Mouse (Mus musculus) E14TG2a.4 (cell line): Measurements from ENCODE around the gene Foxred2.

Experiments used
- H3K27me3 ChIP-seq: 2 replicates; pipeline ENCODE4 v1.6.1; 2014; ENCODE audit warnings: low read length, control low read depth; ENCODE audit not compliant: insufficient read depth
- H3K36me3 ChIP-seq: 2 replicates; pipeline ENCODE4 v1.6.1; 2014; ENCODE audit warnings: low read length, control low read depth; ENCODE audit not compliant: insufficient read depth
- H3K4me1 ChIP-seq: replicated peaks from 2 replicates; pipeline ENCODE4 v1.6.1; 2014; ENCODE audit warnings: low read depth, low read length, control low read depth
- H3K4me3 ChIP-seq: replicated peaks from 2 replicates; pipeline ENCODE4 v1.5.1; 2014; ENCODE audit warnings: mild to moderate bottlenecking, low read length
- H3K9me3 ChIP-seq: 2 replicates; pipeline ENCODE4 v1.6.1; 2014; ENCODE audit warnings: low read length, control low read depth
- CTCF ChIP-seq: conservative IDR thresholded peaks from 2 replicates; pipeline ENCODE4 v1.5.1; 2014; ENCODE audit warnings: low read length
- NANOG ChIP-seq: IDR thresholded peaks from 2 replicates; pipeline ENCODE4 v1.6.1; 2014; ENCODE audit warnings: borderline replicate concordance, low read length, mixed read lengths
- POU5F1 ChIP-seq: IDR thresholded peaks from 2 replicates; pipeline ENCODE4 v1.6.1; 2014; ENCODE audit warnings: low read length, borderline replicate concordance

The Foxred2 gene

DNA sequence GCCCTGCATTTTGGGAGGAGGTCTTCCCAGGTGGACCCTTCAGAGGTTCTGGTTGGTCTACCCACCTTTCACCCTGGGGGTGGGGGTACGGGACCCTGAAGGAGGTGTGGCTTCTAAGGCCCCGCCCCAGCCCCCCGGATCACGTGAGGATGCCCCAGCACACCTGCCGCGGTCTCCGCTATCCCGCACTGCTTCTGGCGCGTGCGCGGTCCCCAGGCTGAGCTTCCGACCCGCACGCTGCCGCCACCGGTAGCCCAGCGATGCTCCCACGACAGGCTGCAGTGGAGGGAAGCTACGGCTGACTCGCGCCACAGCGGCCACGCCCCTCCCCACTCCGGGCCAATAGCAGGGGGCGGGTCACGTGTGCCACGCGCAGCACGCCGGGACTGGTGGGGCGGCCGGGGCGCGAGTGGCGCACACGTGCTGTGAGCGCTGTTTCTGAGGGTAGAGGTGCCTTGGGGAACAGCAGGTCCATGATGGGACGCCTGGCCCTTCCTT, at the start of gene Foxred2:
Gene Foxred2 (minus strand): TSS at position 319 of the 498 bp plus-strand sequence.
- peaks cover 16% of the 10 kb centered on the region for H3K27me3 ChIP-seq
- H3K9me3 ChIP-seq: no peaks in the 10 kb centered on the region
- peaks cover 72% of the 10 kb centered on the region for H3K36me3 ChIP-seq
- H3K4me1 ChIP-seq: peaks cover 55% of the 10 kb centered on the region
- peak within 1 kb of the TSS; percentile 80 for H3K4me3 ChIP-seq
- TF ChIP-seq NANOG (no peak), POU5F1 (no peak), CTCF (no peak)

DNA sequence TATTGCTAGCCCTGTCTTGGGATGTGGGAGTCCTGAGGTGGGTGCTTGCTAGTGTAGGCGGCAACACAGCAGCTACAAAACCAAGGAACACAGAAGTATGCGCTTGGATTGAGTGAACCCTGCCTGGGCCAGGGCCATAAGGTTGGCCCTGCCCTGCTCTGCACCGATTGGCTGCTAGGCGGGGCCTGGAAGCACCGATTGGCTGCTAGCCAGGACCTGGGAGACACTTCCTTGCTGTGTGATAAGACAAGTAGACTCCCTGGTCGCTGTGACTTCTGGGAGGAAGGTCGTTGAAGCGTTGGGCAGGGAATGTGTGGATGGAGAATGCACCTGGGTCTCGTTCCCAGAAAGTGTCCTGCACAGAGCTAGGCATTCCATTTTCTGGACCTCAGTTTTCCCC, 47.4 kb upstream of the Foxred2 start:
- Histone ChIP-seq H3K9me3 (no peaks in the 10 kb centered on the region), H3K4me1 (peaks cover 83% of the 10 kb centered on the region), H3K27me3 (0 out of 2 replicates have a peak, but pooled peaks cover 2% of the 10 kb centered on the region), H3K4me3 (peak overlapping the region; percentile 23; the same call in 1 of the 2 replicates), H3K36me3 (no peaks in the 10 kb centered on the region)
- TF ChIP-seq POU5F1: no peak
- TF ChIP-seq NANOG: no peak
- TF ChIP-seq CTCF: no peak

DNA sequence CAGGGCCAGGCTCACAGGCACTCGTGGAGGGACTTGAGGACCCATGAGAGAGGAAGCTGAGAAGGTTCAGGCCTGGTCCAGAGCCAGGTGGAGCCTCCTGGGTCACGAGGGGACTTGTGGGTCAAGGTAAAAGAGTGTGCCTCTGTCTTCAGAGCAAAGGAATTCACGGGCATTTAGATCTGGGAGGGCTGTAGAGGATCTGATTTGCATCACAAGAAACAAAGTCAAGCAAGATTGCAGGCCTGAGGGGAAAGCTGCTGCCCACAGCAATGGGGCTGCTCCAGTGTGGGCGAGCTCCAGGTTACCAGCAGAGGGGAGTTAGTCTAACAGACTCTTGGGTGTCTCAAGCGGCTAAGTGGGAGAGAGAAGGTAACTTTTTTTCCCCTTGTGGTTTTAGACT, 44.9 kb upstream of the Foxred2 start:
- H3K4me3 ChIP-seq: peak overlapping the region; percentile 24; the same call in 1 of the 2 replicates
- H3K36me3 ChIP-seq: no peaks in the 10 kb centered on the region
- no peaks in the 10 kb centered on the region for H3K9me3 ChIP-seq
- H3K27me3 ChIP-seq: peaks cover 7% of the 10 kb centered on the region; the same call in 1 of the 2 replicates
- no peak for TF ChIP-seq NANOG
- TF ChIP-seq POU5F1: no peak
- no peak for TF ChIP-seq CTCF
- peaks cover 74% of the 10 kb centered on the region for H3K4me1 ChIP-seq

GRCm38 (mm10) chr15:77988541-77988940, 32.0 kb upstream of the Foxred2 start:
- TF ChIP-seq POU5F1 (no peak), NANOG (no peak), CTCF (no peak)
- Histone ChIP-seq H3K4me3 (no peak overlapping the region), H3K4me1 (peaks cover 16% of the 10 kb centered on the region), H3K36me3 (no peaks in the 10 kb centered on the region), H3K27me3 (peaks cover 20% of the 10 kb centered on the region), H3K9me3 (no peaks in the 10 kb centered on the region)

DNA sequence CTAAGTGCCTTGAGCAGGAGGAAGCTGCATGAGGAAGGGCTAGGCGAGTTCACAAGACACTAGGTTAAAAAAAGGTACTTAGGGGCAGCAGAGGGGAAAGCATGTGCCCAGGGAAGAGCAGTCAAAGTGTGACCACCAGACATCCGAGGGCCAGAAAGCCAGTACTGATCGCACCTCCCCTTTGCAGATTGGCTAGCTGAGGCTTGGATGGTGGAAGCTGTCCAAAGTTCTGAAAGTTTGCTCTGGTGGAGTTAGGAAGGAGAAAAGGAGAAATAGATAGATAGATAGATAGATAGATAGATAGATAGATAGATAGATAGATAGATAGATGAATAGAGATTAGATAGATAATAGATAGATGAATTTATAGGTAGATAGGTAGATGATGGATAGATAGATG, 26.9 kb upstream of the Foxred2 start:
- peaks cover 7% of the 10 kb centered on the region; the same call in 1 of the 2 replicates for H3K4me1 ChIP-seq
- TF ChIP-seq POU5F1 (no peak), NANOG (no peak), CTCF (no peak)

GRCm38 (mm10) chr15:77982195-77982939, 25.8 kb upstream of the Foxred2 start:
- Histone ChIP-seq H3K4me3 (no peak overlapping the region), H3K9me3 (no peaks in the 10 kb centered on the region), H3K36me3 (no peaks in the 10 kb centered on the region), H3K4me1 (peaks cover 7% of the 10 kb centered on the region; the same call in 1 of the 2 replicates), H3K27me3 (peaks cover 22% of the 10 kb centered on the region)
- TF ChIP-seq CTCF (peak; percentile 92), POU5F1 (no peak)

More for the DNA sequence above, 26.9 kb upstream of the Foxred2 start:
- H3K9me3 ChIP-seq: no peaks in the 10 kb centered on the region
- H3K36me3 ChIP-seq: no peaks in the 10 kb centered on the region
- H3K27me3 ChIP-seq: peaks cover 23% of the 10 kb centered on the region
- no peak overlapping the region for H3K4me3 ChIP-seq

GRCm38 (mm10) chr15:77981181-77981680, 24.7 kb upstream of the Foxred2 start:
- Histone ChIP-seq H3K9me3 (no peaks in the 10 kb centered on the region), H3K4me1 (peaks cover 5% of the 10 kb centered on the region; the same call in 1 of the 2 replicates), H3K27me3 (peaks cover 22% of the 10 kb centered on the region), H3K36me3 (no peaks in the 10 kb centered on the region), H3K4me3 (no peak overlapping the region)
- TF ChIP-seq POU5F1: no peak
- TF ChIP-seq NANOG: no peak
- TF ChIP-seq CTCF: no peak

GRCm38 (mm10) chr15:77979427-77979865, 22.9 kb upstream of the Foxred2 start:
- no peak overlapping the region for H3K4me3 ChIP-seq
- TF ChIP-seq NANOG (no peak), POU5F1 (no peak), CTCF (no peak)
- no peaks in the 10 kb centered on the region for H3K36me3 ChIP-seq
- no peaks in the 10 kb centered on the region for H3K9me3 ChIP-seq
- peaks cover 11% of the 10 kb centered on the region for H3K27me3 ChIP-seq
- peaks cover 5% of the 10 kb centered on the region; the same call in 1 of the 2 replicates for H3K4me1 ChIP-seq

DNA sequence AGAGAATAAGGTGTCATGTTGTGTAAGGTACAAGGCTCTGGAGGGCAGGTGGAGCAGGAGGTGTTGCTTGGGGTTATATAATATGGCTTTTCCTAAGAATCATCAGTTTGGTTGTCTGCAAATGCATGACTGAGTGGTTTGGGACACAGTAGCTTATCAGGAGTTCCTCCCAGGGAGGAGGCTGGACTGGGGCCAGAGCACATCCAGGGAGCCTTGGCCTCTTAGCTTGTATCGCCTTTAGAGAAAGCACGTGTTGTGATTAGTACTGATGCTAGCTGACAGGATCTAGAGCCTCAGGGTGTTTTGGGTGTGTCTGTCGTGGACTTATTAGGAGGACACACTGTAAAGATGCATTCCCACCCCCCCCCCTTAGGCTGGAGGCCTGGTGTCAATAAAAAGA, 21.1 kb upstream of the Foxred2 start:
- Histone ChIP-seq H3K4me1 (peaks cover 8% of the 10 kb centered on the region), H3K4me3 (no peak overlapping the region), H3K36me3 (no peaks in the 10 kb centered on the region), H3K27me3 (peaks cover 4% of the 10 kb centered on the region; the same call in 1 of the 2 replicates), H3K9me3 (no peaks in the 10 kb centered on the region)
- no peak for TF ChIP-seq POU5F1
- TF ChIP-seq NANOG: no peak
- TF ChIP-seq CTCF: no peak
